Mouse (Mus musculus) kidney, postnatal 36 days (tissue): ENCODE data around the gene Gjb3.

Experiments
- DNase-seq, 2 experiments: peaks; one replicate each; pipeline ENCODE4 v3.0.0; 2021 to 2022; ENCODE audit warnings: mixed read lengths in 2 of 2

Gjb3 gene

DNA sequence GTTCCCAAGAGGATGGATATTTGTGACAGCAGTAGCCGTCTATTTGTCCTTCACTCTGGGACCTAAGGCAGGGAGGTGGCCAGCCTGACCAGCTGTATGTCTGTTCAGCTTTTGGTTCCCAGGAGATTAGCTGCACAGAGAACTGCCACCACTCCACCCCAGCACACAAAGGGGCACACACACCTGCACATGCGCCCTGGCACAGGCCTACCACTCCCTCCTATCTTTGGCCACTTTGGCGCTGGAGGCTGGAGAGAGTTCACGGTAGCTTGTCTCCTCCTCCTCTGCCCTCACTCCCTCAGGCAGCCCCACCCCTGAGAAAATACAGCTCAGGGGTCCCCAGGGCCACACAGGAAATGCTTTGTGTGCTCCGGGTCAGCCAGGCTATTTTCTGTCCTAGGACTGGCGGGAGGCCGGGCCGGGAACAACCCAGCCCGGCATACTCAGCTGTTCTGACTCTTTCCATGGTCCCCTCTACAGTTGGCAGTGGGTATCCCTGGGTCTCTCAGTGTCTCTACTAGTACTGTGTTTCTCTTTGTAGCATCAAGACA, 52.1 kb downstream of the Gjb3 start:
- DNase-seq: peak; percentile 59 to 60
